Mouse (Mus musculus): ENCODE results near the gene Acsm3. TPM values are rescaled to one million over a fixed set of nuclear protein-coding genes. Genes with fewer than 3 reads are reported as not detected.
"Not testable (repeated sequence)": the region's sequence is repeated elsewhere in the genome, so short reads cannot be mapped to it uniquely, and the experiment has no call there.

Acsm3 gene
- total RNA-seq (2017): 1.6 TPM in 1 of 3 replicates, not detected in the others

DNA sequence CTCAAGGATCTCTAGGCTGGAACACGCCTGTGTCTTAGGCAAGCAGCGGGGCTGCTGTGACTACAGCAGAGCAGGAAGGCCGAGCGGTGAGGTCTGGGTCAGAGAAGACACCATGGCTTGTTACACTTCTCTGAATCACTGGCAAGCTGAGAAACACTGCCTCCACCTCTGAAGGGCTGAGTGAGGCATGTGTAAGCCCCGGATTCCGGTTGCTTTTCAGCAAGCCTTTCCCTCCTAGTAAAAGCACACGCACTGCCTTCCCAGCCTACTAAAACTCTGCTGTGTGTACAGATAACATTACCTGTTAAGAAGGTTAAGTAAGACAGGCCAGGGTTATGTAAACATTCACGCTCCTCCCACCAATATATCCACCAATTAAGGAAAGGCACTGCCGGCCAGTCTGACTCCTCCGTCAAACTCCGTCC lies at the start of gene Acsm3:
Acsm3 (plus strand) TSS at position 397 of the 425 bp plus-strand sequence.
- ATAC-seq (replicated peaks; ENCODE audit: insufficient number of reproducible peaks, low FRiP score, low TSS enrichment, poor library complexity, severe bottlenecking): no peak

- no peak for ATAC-seq (replicated peaks; ENCODE audit: insufficient number of reproducible peaks, low FRiP score, low TSS enrichment, poor library complexity, severe bottlenecking)
These were observed 46.6 kb upstream of the Acsm3 start for GRCm38 (mm10) chr7:119714111-119714510.

DNA sequence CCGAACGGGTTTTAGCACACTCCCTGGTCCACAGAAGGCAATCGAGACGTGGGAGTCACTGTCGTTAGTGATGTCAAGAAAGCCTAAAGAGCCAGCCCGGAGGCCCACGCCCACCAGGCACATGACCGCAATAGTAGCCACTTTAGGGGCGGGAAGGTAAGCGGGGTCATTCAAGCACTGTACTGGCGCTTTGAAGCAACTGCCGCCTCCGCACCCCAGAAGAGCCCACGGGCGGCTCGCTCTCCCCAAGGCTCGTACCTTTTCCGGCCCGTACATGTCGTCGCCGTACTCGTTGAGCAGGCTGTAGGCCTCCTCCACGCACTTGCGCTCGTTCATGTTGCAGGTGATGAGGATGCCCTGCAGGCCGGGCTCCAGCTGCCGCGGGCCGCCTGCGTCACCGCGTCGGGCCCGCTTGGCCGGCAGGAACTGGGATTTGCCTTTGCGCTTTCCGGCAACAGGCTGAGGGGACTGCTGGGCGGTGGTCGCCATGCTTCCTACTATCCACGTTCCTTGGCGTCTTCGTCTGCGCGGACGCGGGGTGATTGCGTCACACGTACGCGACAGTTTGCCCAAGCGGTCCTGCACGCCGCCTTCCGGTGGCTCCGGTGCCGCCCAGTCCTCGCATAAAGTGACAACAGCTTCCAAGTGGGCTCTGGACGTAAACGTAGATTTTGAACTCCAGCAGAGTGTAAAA lies 40.3 kb upstream of the Acsm3 start, which contains the start of gene Thumpd1:
Thumpd1 (minus strand) TSS at position 546 of the 694 bp plus-strand sequence.
- peak; percentile 91 for ATAC-seq (replicated peaks; ENCODE audit: insufficient number of reproducible peaks, low FRiP score, low TSS enrichment, poor library complexity, severe bottlenecking)

DNA sequence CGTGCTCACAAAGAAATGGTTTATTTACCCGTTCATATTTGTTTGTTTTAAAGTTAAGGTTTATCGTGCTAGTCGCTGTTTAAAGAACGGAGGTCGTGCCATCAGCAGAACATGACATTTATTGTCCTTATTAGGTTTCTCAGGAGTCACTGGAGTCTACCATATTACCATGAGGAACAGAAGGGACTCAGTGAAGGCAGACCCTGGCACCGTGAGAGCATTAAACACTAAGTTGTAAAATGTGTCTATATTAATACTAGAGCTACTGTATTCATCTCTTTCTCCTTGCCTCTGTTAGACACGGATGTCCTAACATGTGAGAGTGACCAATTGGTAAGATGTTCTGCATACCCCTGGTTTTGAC lies 39.8 kb upstream of the Acsm3 start:
- ATAC-seq (replicated peaks; ENCODE audit: insufficient number of reproducible peaks, low FRiP score, low TSS enrichment, poor library complexity, severe bottlenecking): no peak

- ATAC-seq (replicated peaks; ENCODE audit: insufficient number of reproducible peaks, low FRiP score, low TSS enrichment, poor library complexity, severe bottlenecking): no peak
These were observed 33.1 kb upstream of the Acsm3 start for GRCm38 (mm10) chr7:119727621-119728020.

DNA sequence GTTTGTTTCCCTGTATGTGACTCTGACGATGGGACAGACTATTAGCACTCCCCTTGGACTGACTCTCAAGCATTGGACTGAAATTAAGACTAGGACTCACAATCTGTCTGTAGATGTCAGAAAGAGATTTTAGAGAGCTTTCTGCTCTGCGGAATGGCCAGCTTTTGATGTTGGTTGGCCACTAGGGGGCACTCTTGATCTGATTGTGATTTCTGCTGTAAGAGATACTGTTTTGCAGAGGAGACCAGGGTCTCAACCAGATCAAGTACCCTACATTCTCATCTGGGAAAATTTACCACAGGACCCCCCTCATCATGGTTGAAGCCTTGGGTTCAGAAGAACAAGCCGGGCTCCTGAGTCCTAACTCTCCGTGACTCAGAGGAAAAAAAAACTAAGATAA lies 29.5 kb upstream of the Acsm3 start:
- ATAC-seq (replicated peaks; ENCODE audit: insufficient number of reproducible peaks, low FRiP score, low TSS enrichment, poor library complexity, severe bottlenecking): not testable (repeated sequence)

- no peak for ATAC-seq (replicated peaks; ENCODE audit: insufficient number of reproducible peaks, low FRiP score, low TSS enrichment, poor library complexity, severe bottlenecking)
These were observed 21.8 kb upstream of the Acsm3 start for GRCm38 (mm10) chr7:119738877-119739276.

DNA sequence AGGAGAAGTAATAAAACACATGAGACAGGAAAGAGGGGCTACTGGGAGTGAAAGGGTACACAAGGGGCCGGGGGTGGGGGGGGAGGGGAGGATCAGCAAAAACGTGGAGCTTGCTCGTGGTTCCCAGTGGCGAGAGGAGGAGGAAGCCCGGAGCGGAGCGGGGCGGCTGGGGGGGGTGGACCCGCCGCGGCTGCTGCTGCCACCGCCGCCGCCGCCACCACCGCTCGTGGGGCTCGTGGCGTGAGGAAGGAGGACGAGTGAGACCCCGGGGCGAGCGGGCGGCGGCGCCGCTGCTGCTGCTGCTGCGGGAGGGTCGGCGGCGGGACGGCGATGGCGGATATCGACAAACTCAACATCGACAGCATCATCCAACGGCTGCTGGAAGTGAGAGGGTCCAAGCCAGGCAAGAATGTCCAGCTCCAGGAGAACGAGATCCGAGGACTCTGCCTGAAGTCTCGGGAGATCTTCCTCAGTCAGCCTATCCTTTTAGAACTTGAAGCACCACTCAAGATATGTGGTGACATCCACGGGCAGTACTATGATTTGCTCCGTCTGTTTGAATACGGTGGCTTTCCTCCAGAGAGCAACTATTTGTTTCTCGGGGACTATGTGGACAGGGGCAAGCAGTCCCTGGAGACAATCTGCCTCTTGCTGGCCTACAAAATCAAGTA lies 20.8 kb upstream of the Acsm3 start:
- ATAC-seq (replicated peaks; ENCODE audit: insufficient number of reproducible peaks, low FRiP score, low TSS enrichment, poor library complexity, severe bottlenecking): not testable (repeated sequence)

- ATAC-seq (replicated peaks; ENCODE audit: insufficient number of reproducible peaks, low FRiP score, low TSS enrichment, poor library complexity, severe bottlenecking): no peak
These were observed 16.4 kb upstream of the Acsm3 start for GRCm38 (mm10) chr7:119744321-119744720.

GRCm38 (mm10) chr7:119745869-119746268 lies 14.9 kb upstream of the Acsm3 start:
- no peak for ATAC-seq (replicated peaks; ENCODE audit: insufficient number of reproducible peaks, low FRiP score, low TSS enrichment, poor library complexity, severe bottlenecking)

- no peak for ATAC-seq (replicated peaks; ENCODE audit: insufficient number of reproducible peaks, low FRiP score, low TSS enrichment, poor library complexity, severe bottlenecking)
These were observed 12.0 kb upstream of the Acsm3 start for GRCm38 (mm10) chr7:119748761-119749160.

DNA sequence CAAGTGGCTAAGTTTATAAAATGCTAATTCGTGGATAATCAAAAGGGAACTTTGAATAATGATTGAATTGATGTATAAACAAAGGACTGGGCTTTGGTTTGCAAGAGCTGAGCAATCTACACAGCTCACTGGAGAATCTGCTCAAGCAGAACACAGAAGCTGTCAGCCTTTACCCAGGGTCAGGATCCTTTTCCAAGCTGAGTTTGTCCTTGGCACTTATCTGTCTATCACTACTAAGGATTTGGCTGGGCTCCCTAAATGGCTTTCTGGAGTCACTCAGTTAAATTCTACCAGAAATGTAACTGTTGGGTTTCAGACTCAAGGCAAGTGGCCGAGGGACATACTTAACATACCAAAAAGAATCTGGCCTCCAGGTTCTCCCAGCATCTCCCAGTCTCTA lies 10.8 kb upstream of the Acsm3 start:
- no peak for ATAC-seq (replicated peaks; ENCODE audit: insufficient number of reproducible peaks, low FRiP score, low TSS enrichment, poor library complexity, severe bottlenecking)

DNA sequence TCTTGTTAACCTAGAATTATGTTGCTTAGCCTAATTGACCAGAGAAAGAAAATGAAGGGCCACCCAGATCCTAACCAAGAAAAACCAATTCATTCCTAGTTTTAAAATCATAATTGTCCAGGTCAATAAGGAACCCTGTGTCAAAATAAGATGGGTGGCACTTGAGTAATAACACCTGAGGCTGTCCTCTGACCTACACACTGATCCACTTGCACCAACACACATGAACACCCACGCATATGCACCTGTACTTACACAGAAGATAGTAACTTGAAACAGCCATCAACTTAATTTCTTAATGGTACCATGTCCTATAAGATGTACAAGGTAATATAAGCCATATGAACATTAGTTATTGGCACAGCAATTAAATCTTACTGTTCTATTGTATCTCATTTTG lies 7.0 kb upstream of the Acsm3 start:
- ATAC-seq (replicated peaks; ENCODE audit: insufficient number of reproducible peaks, low FRiP score, low TSS enrichment, poor library complexity, severe bottlenecking): no peak

GRCm38 (mm10) chr7:119762166-119762697 lies 1.5 kb downstream of the Acsm3 start:
- no peak for ATAC-seq (replicated peaks; ENCODE audit: insufficient number of reproducible peaks, low FRiP score, low TSS enrichment, poor library complexity, severe bottlenecking)

GRCm38 (mm10) chr7:119764377-119764776 lies 3.7 kb downstream of the Acsm3 start:
- no peak for ATAC-seq (replicated peaks; ENCODE audit: insufficient number of reproducible peaks, low FRiP score, low TSS enrichment, poor library complexity, severe bottlenecking)

- ATAC-seq (replicated peaks; ENCODE audit: insufficient number of reproducible peaks, low FRiP score, low TSS enrichment, poor library complexity, severe bottlenecking): no peak
These were observed 6.3 kb downstream of the Acsm3 start for GRCm38 (mm10) chr7:119766996-119767395.

- ATAC-seq (replicated peaks; ENCODE audit: insufficient number of reproducible peaks, low FRiP score, low TSS enrichment, poor library complexity, severe bottlenecking): no peak
These were observed 9.2 kb downstream of the Acsm3 start for GRCm38 (mm10) chr7:119769895-119770294.

- no peak for ATAC-seq (replicated peaks; ENCODE audit: insufficient number of reproducible peaks, low FRiP score, low TSS enrichment, poor library complexity, severe bottlenecking)
These were observed 22.7 kb downstream of the Acsm3 start for GRCm38 (mm10) chr7:119783453-119783852.

- no peak for ATAC-seq (replicated peaks; ENCODE audit: insufficient number of reproducible peaks, low FRiP score, low TSS enrichment, poor library complexity, severe bottlenecking)
These were observed 24.2 kb downstream of the Acsm3 start for GRCm38 (mm10) chr7:119784908-119785307.

- no peak for ATAC-seq (replicated peaks; ENCODE audit: insufficient number of reproducible peaks, low FRiP score, low TSS enrichment, poor library complexity, severe bottlenecking)
These were observed 28.3 kb downstream of the Acsm3 start for GRCm38 (mm10) chr7:119789024-119789423.

Measured in monocyte, adult 5-6 weeks (primary cell).